Mouse (Mus musculus) neural tube, embryonic 14.5 days (tissue): ENCODE measurements around the gene Prrg4. TPM values are rescaled to one million over a fixed set of nuclear protein-coding genes. Genes with fewer than 3 reads are reported as not detected.
"Not testable (repeated sequence)": the region's sequence is repeated elsewhere in the genome, so short reads cannot be mapped to it uniquely, and the experiment has no call there.

Experiments
- ATAC-seq: fragments of 200-750 bp; cut with Nextera tagmentation; 2 replicates; pipeline ENCODE4 v1.8.0; 2017; ENCODE audit warnings: low read depth, mild to moderate bottlenecking, moderate TSS enrichment, moderate library complexity
- H3K27ac ChIP-seq: fragments of 300-500 bp; sonication (generic); 2 replicates; pipeline ENCODE4 v1.5.1; 2014; ENCODE audit warnings: low read depth, mild to moderate bottlenecking, control low read depth, low read length, moderate library complexity, mixed read lengths
- H3K27me3 ChIP-seq: fragments of 300-500 bp; sonication (generic); 2 replicates; pipeline ENCODE4 v1.6.1; 2014; ENCODE audit warnings: low read length; ENCODE audit not compliant: control insufficient read depth, insufficient read depth
- H3K36me3 ChIP-seq: fragments of 300-500 bp; sonication (generic); 2 replicates; pipeline ENCODE4 v1.6.1; 2014; ENCODE audit warnings: low read length, mixed read lengths; ENCODE audit not compliant: control insufficient read depth, insufficient read depth
- H3K4me1 ChIP-seq: fragments of 300-500 bp; sonication (generic); 2 replicates; pipeline ENCODE4 v1.6.1; 2014; ENCODE audit warnings: low read length; ENCODE audit not compliant: control insufficient read depth, insufficient read depth
- H3K4me2 ChIP-seq: fragments of 300-500 bp; sonication (generic); 2 replicates; pipeline ENCODE4 v1.6.1; 2014; ENCODE audit warnings: mild to moderate bottlenecking, low read depth, low read length, control low read depth
- H3K4me3 ChIP-seq: fragments of 300-500 bp; sonication (generic); 2 replicates; pipeline ENCODE4 v1.5.1; 2014; ENCODE audit warnings: low read depth, low read length, control low read depth, mixed read lengths
- H3K9ac ChIP-seq: fragments of 300-500 bp; sonication (generic); replicated peaks from 2 replicates; pipeline ENCODE4 v1.6.1; 2014; ENCODE audit warnings: low read depth, mild to moderate bottlenecking, control low read depth, low read length, mixed read lengths
- H3K9me3 ChIP-seq: fragments of 300-500 bp; sonication (generic); 2 replicates; pipeline ENCODE4 v1.6.1; 2016; ENCODE audit warnings: low read length; ENCODE audit not compliant: control insufficient read depth
- WGBS: fragments of 180-500 bp; shearing (Covaris S2); extraction: QIAGEN DNeasy Blood & Tissue Kit; methylation state at CpG from one replicate; pipeline ENCODE4 v1.1.7; 2014; 5-methylcytosine and 5-hydroxymethylcytosine counted together
- polyA plus RNA-seq: library from polyadenylated mRNA; unstranded; fragments of >200 nt; fragmentation: Nextera tagmentation; extraction: Ambion mirVana; gene quantifications from 2 replicates; pipeline ENCODE4 v1.2.1, GENCODE M21; 2014

Prrg4 gene
- polyA plus RNA-seq, 1 experiment from 2014 or later, result 0.60 TPM

DNA sequence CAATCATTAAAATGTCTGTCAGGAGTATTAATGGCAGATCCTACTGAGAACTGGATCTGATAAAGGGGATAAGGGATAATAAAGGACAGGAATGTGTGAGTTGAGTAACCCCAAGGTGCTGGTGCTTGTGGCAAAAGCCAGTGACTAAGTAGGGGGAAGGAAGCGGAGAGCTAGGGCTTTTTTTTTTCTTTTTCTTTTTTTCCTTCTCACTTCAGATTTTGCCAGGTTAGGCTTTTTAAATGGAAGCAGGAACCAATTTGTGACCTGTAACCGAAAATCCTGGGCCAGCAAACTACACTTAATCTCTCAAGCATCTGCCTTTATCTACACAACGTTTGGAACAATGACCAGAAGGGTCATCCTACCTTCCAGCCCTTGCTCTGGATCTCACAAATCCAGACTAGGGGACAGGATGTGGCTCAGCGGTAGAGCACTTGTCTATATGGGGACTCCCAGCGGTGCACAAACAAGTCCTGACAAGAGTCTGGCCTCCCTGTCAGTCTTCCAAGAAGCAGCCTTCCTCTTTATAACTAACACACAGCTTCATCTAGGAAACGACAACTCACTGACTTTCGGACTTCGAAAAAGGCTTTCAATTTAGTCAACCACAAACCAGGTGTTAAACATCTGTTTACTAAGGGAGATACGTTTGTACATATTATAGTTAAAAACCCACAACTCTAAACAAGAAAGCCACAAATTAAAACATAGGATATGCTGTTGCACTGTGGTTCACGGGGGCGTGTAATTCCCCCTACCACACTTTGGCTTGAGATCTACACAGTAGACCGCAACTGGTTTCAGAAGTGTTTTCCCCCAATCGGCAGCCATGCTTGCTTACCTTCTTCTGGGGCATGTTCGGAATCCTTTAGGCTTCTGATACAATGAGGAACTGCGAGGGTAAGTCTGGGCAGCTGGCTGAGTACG is 1.2 kb downstream of the Prrg4 start:
- no peaks in the 10 kb centered on the region for H3K9me3 ChIP-seq
- H3K36me3 ChIP-seq, result no peaks in the 10 kb centered on the region
- 0 out of 2 replicates have a peak overlapping the region, but pooled peaks have one; percentile 39 for H3K4me3 ChIP-seq
- H3K27me3 ChIP-seq, result peaks cover 8% of the 10 kb centered on the region
- no peak overlapping the region for H3K9ac ChIP-seq
- peak overlapping the region; percentile 78 for H3K4me2 ChIP-seq
- WGBS, result 40% methylated on average over 16 of the region's 16 CpGs
- ATAC-seq, result no peak
- no peak overlapping the region for H3K27ac ChIP-seq
- H3K4me1 ChIP-seq, result no peaks in the 10 kb centered on the region

DNA sequence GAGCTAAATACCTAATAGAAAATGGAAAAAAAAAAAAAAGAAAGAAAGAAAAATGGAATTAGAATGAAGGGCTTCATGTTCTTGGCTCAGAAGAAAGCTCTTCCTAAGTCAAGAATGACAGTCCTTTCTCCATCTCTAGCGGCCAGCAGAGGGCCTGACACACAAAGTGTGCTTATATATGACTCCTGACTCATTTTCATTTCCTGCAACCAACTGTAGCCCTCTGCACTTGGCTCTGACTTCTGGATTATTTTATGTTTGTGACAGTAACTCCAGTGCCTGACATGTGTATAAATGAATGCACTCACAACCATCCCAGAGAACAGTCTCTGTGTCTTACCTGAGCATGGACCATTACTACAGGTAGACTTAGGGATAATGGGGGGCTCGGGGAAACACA is 2.0 kb downstream of the Prrg4 start:
- Histone ChIP-seq H3K4me3 (no peak overlapping the region), H3K9me3 (no peaks in the 10 kb centered on the region), H3K27me3 (peaks cover 8% of the 10 kb centered on the region), H3K4me1 (no peaks in the 10 kb centered on the region), H3K27ac (no peak overlapping the region), H3K4me2 (no peak overlapping the region), H3K36me3 (no peaks in the 10 kb centered on the region), H3K9ac (no peak overlapping the region)
- 55% methylated on average over 2 of the region's 2 CpGs for WGBS
- ATAC-seq, result no peak

- Histone ChIP-seq H3K9me3 (no peaks in the 10 kb centered on the region), H3K27ac (no peak overlapping the region), H3K27me3 (peaks cover 8% of the 10 kb centered on the region), H3K36me3 (no peaks in the 10 kb centered on the region), H3K4me1 (no peaks in the 10 kb centered on the region), H3K9ac (no peak overlapping the region), H3K4me3 (no peak overlapping the region), H3K4me2 (no peak overlapping the region)
- ATAC-seq, result no peak
- 36% methylated on average over 4 of the region's 4 CpGs for WGBS
These were observed 2.9 kb downstream of the Prrg4 start for GRCm38 (mm10) chr2:104846638-104847414.

DNA sequence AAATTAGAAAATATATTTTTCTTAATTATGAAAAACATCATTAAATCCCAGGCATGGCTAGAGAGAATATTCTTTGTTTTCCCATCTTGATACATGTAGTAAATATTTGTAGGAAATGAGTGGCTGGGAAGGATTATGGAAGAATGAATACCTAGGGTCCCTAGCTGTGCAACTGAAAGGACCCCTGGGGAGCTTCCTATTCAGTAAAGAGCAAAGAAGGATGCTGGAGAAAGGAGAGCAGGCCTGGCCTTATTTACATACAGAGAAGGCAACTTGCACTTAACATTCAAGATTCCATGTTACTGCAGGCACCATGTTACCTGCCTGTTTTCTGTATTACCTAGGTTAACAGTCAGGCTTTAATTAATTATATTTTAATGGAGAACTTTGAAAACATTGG is 7.1 kb downstream of the Prrg4 start:
- Histone ChIP-seq H3K9me3 (no peaks in the 10 kb centered on the region), H3K36me3 (no peaks in the 10 kb centered on the region), H3K4me3 (no peak overlapping the region), H3K27ac (no peak overlapping the region), H3K27me3 (no peaks in the 10 kb centered on the region), H3K9ac (no peak overlapping the region), H3K4me2 (no peak overlapping the region), H3K4me1 (no peaks in the 10 kb centered on the region)
- ATAC-seq, result no peak

DNA sequence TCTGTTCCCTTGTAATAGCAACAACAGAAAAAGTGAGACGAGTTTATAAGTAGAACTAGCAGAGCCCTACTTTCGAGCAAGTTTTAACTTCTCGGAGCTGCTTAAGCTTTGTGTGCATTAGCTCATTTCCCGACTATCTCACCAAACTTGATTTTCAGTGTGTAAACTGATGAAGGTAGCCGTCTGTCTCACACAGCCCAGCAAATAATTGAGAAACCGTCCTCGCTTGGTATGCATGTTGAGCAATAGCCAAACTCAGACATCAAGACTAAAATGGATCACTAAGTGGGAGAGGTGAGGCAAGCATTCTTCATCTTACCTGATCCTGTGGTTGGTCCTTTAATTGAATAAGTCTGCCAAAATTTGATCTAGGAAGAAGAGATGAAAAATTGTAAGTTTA is 7.9 kb downstream of the Prrg4 start:
- H3K9me3 ChIP-seq, result no peaks in the 10 kb centered on the region
- WGBS, result 92% methylated on average over 7 of the region's 7 CpGs
- H3K4me3 ChIP-seq, result no peak overlapping the region
- H3K27ac ChIP-seq, result no peak overlapping the region
- H3K4me2 ChIP-seq, result no peak overlapping the region
- H3K9ac ChIP-seq, result no peak overlapping the region
- no peaks in the 10 kb centered on the region for H3K27me3 ChIP-seq
- no peak for ATAC-seq
- no peaks in the 10 kb centered on the region for H3K4me1 ChIP-seq
- H3K36me3 ChIP-seq, result no peaks in the 10 kb centered on the region

GRCm38 (mm10) chr2:104840974-104841373 is 8.7 kb downstream of the Prrg4 start:
- no peak overlapping the region for H3K9ac ChIP-seq
- ATAC-seq, result no peak
- H3K4me3 ChIP-seq, result no peak overlapping the region
- H3K4me1 ChIP-seq, result no peaks in the 10 kb centered on the region
- no peak overlapping the region for H3K27ac ChIP-seq
- no peak overlapping the region for H3K4me2 ChIP-seq
- no peaks in the 10 kb centered on the region for H3K9me3 ChIP-seq
- no peaks in the 10 kb centered on the region for H3K36me3 ChIP-seq
- no peaks in the 10 kb centered on the region for H3K27me3 ChIP-seq

DNA sequence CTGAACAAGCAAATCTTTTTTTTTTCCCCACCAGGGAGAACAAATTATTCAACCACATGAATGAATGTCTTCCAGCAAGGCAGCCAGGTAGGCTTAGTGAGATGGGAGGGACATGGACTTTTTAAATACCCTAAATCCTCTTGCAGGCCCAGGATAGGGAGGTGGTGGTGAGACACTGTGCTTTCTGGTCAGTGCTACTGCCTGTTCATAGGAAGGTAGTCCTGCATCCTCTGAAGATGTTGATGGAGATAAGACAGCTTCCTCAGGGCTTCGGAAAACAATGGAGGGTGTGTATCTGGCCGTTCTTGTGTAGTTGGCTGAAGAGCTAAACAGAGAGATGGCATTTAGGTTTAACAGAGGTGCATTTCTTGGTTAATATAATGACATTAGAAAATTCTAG is 17.2 kb downstream of the Prrg4 start:
- WGBS, result 90% methylated on average over 2 of the region's 2 CpGs
- ATAC-seq, result no peak

DNA sequence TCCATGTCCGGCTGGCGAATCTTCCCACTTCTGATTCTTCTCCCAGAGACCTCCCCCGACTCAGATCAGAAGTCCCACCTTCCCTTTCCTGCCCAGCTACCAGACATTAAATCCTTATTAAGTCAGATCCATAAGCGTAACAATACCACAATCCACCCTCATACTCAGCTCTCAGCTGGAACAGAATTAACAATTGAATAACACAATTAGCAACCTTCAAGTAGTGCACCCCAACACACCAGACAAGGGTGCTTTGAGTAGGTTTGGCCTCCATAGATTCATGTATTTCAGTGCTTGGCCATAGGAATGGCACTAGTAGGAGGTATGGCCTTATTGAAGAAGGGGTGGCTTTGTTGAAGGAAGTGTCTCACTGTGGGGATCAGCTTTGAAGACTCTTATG is 23.5 kb downstream of the Prrg4 start:
- 92% methylated on average over 4 of the region's 4 CpGs for WGBS
- no peak overlapping the region for H3K4me3 ChIP-seq
- H3K27me3 ChIP-seq, result no peaks in the 10 kb centered on the region
- H3K27ac ChIP-seq, result no peak overlapping the region
- ATAC-seq, result no peak
- no peaks in the 10 kb centered on the region for H3K36me3 ChIP-seq
- no peak overlapping the region for H3K9ac ChIP-seq
- H3K4me1 ChIP-seq, result no peaks in the 10 kb centered on the region
- no peak overlapping the region for H3K4me2 ChIP-seq
- no peaks in the 10 kb centered on the region for H3K9me3 ChIP-seq

More for the DNA sequence above, 17.2 kb downstream of the Prrg4 start:
- no peak overlapping the region for H3K4me2 ChIP-seq
- no peaks in the 10 kb centered on the region for H3K27me3 ChIP-seq
- no peak overlapping the region for H3K27ac ChIP-seq
- no peaks in the 10 kb centered on the region for H3K4me1 ChIP-seq
- H3K9ac ChIP-seq, result no peak overlapping the region
- H3K9me3 ChIP-seq, result no peaks in the 10 kb centered on the region
- no peaks in the 10 kb centered on the region for H3K36me3 ChIP-seq
- no peak overlapping the region for H3K4me3 ChIP-seq

DNA sequence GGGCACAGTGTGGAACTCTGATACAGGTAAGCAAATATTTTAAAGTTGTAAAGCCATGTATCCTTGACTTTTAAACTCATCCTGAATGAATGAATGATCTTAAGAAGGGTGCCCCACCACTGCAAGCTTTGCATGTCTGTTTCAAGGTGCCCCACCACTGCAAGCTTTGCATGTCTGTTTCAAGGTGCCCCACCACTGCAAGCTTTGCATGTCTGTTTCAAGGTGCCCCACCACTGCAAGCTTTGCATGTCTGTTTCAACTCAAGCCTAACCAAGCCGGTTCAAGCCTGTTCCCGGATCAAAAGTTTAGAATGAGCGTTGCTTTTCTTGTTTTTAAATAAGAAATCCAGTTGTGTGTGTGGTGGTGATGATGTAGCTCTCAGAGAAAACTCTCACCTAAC is 30.9 kb downstream of the Prrg4 start:
- not testable (repeated sequence) for H3K27ac ChIP-seq, ATAC-seq, H3K36me3 ChIP-seq, H3K27me3 ChIP-seq, H3K4me3 ChIP-seq, H3K9me3 ChIP-seq, H3K4me2 ChIP-seq, H3K9ac ChIP-seq, H3K4me1 ChIP-seq
- 92% methylated on average over 3 of the region's 3 CpGs for WGBS
